Mouse (Mus musculus) lung, embryonic 14.5 days (tissue): ENCODE measurements at regions not wholly inside any gene's neighbourhood (a gene's known extent, or its start where the extent isn't known, plus 50 kb on each side); places are given as distances from the start of the nearest gene placed in this dataset.
"Not testable (repeated sequence)": the region's sequence is repeated elsewhere in the genome, so short reads cannot be mapped to it uniquely, and the experiment has no call there.

Experiments
- ATAC-seq: fragments of 200-750 bp; cut with Nextera tagmentation; 2 replicates; pipeline ENCODE4 v1.8.0; 2017; ENCODE audit warnings: mild to moderate bottlenecking, moderate TSS enrichment, moderate library complexity; ENCODE audit not compliant: insufficient read depth
- DNase-seq: peaks from one replicate; pipeline ENCODE4 v3.0.0-alpha.2; 2015
- H3K27ac ChIP-seq: fragments of 300-500 bp; sonication (generic); 2 replicates; pipeline ENCODE4 v1.5.1; 2014; ENCODE audit warnings: low read depth, mild to moderate bottlenecking, moderate library complexity
- H3K27me3 ChIP-seq: fragments of 300-500 bp; sonication (generic); 2 replicates; pipeline ENCODE4 v1.6.1; 2014; ENCODE audit warnings: low read length, control low read depth; ENCODE audit not compliant: insufficient read depth
- H3K36me3 ChIP-seq: fragments of 300-500 bp; sonication (generic); 2 replicates; pipeline ENCODE4 v1.6.1; 2014; ENCODE audit warnings: control low read depth; ENCODE audit not compliant: insufficient read depth
- H3K4me1 ChIP-seq: fragments of 300-500 bp; sonication (generic); 2 replicates; pipeline ENCODE4 v1.6.1; 2014; ENCODE audit warnings: antibody characterized with exemption, control low read depth; ENCODE audit not compliant: insufficient read depth
- H3K4me2 ChIP-seq: fragments of 300-500 bp; sonication (generic); 2 replicates; pipeline ENCODE4 v1.6.1; 2014; ENCODE audit warnings: mild to moderate bottlenecking
- H3K4me3 ChIP-seq: fragments of 300-500 bp; sonication (generic); 2 replicates; pipeline ENCODE4 v1.5.1; 2014; ENCODE audit warnings: low read depth, low read length
- H3K9ac ChIP-seq: fragments of 300-500 bp; sonication (generic); 2 replicates; pipeline ENCODE4 v1.6.1; 2014
- H3K9me3 ChIP-seq: fragments of 300-500 bp; sonication (generic); 2 replicates; pipeline ENCODE4 v1.6.1; 2016; ENCODE audit warnings: low read depth, low read length, control low read depth
- CTCF ChIP-seq: IDR thresholded peaks from 2 replicates; pipeline ENCODE4 v1.5.1; 2016; ENCODE audit warnings: antibody characterized with exemption, low read depth
- WGBS: fragments of 180-500 bp; shearing (Covaris S2); extraction: QIAGEN DNeasy Blood & Tissue Kit; methylation state at CpG from one replicate; pipeline ENCODE4 v1.1.7; 2014; 5-methylcytosine and 5-hydroxymethylcytosine counted together

DNA sequence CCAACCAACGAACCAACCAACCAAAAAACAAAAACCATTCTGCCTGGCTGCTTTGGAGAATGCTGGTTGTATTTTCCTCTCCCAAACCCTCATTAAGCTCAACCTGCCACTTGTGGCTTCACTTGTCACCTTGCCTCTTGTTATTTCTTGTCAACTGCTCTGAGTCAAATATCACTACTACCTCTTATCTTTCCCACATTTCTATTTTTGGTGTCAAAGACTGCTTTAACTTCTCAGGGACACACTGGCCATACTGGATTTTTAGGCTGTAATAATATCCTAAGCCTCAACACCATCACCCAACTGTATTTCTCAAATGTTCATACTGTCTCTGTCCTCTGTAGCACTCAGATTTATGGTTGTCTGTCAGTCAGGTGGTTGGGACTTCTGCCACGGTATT is 181.4 kb upstream of the Arhgap42 start:
- ATAC-seq (no peak), DNase-seq (no peak)
- Histone ChIP-seq H3K36me3 (no peaks in the 10 kb centered on the region), H3K9ac (no peak overlapping the region), H3K9me3 (no peaks in the 10 kb centered on the region), H3K4me1 (no peaks in the 10 kb centered on the region), H3K27me3 (no peaks in the 10 kb centered on the region), H3K4me3 (no peak overlapping the region), H3K27ac (no peak overlapping the region), H3K4me2 (no peak overlapping the region)
- WGBS = 69% methylated on average over 2 of the region's 2 CpGs
- no peak for TF ChIP-seq CTCF

DNA sequence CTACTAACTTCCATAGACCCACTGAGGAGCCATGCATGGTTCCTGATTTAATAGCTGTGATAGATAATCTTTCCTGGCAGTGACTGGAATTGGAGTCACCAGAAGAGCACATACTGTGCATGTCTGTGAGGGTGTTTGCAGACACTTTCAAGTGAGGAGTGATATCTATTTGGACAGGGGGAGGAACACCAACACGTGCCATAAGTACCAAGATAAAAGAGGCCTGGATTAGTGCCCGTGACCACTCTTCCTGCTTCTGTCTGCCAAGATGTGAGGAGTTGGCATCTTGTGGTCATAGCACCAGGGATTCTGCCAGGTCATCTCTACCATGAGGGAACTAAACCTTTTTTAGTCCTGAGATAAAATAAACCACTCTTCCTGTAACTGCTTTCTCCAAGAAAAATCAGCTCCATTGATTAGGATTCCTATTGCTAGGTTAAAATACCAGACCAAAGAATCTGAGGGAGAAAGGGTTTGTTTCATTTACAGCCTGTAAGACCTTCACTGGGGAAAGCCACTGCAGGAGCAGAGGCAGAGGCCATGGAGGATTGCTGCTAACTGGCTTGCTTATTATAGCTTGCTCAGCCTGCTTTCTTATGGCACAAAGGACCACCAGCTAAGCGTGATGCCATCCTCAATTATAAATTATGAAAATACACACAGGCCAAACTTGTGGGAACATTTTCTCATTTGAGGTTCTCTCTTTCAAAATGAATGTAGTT is 173.7 kb upstream of the Arhgap42 start:
- Histone ChIP-seq H3K9ac (no peak overlapping the region), H3K9me3 (no peaks in the 10 kb centered on the region), H3K36me3 (no peaks in the 10 kb centered on the region), H3K27me3 (no peaks in the 10 kb centered on the region), H3K4me2 (no peak overlapping the region), H3K4me1 (no peaks in the 10 kb centered on the region), H3K4me3 (no peak overlapping the region), H3K27ac (no peak overlapping the region)
- DNase-seq (peak; percentile 2), ATAC-seq (no peak)
- 44% methylated on average over 3 of the region's 3 CpGs for WGBS
- no peak for TF ChIP-seq CTCF

DNA sequence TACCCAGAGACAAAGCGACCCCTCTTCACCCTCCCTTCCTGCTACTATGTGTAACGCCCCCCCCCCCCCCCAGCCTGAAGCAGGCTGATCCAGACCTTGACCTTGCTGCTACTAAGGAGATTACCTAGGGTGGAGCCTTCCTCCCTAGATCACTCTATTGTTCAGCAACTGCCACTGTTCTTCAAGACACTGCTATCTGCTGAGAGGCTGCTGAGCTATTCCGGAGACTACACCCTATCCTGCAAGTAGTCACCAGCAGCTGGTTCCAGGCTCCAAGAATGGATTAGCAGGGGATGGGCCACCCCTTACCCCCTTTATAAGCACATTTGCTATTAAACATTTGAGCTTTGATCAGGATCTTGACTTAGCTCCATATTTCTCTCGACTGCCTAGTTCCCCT is 155.3 kb upstream of the Arhgap42 start:
- WGBS = 75% methylated on average over 4 of the region's 4 CpGs
- not testable (repeated sequence) for H3K4me3 ChIP-seq, ATAC-seq, DNase-seq, H3K27me3 ChIP-seq, H3K9me3 ChIP-seq, H3K9ac ChIP-seq, H3K27ac ChIP-seq, H3K4me1 ChIP-seq, H3K4me2 ChIP-seq, H3K36me3 ChIP-seq

DNA sequence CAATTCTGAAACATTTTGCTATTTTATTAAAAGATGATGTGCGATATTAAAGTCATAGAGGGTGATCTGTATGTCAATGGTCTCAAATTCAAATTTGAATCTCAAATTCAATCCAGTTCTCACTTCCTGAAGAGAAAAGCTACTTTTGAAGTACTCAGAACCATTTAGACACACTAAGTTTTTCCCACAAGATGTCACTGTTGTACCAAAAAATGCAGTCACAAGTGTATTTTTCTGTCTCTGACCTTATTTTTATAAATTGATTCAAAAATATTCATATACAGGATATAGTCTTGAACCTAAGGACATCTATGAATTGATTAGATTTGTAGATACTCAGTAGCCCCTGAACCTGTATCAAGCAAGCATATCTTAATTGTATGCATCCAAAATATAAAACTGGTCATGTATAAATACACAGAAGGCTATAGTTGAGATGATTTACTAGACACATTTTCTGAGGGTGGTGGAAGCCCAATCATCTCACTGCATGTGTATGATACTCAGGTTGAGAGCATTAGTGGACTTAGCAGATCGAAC is 137.8 kb upstream of the Arhgap42 start:
- no peaks in the 10 kb centered on the region for H3K9me3 ChIP-seq
- H3K9ac ChIP-seq = no peak overlapping the region
- peak; percentile 68 for DNase-seq
- no peaks in the 10 kb centered on the region for H3K36me3 ChIP-seq
- ATAC-seq = no peak
- 72% methylated on average over 2 of the region's 2 CpGs for WGBS
- H3K27ac ChIP-seq = no peak overlapping the region
- H3K4me3 ChIP-seq = no peak overlapping the region
- H3K4me1 ChIP-seq = no peaks in the 10 kb centered on the region
- TF ChIP-seq CTCF = peak; percentile 41
- H3K27me3 ChIP-seq = no peaks in the 10 kb centered on the region
- H3K4me2 ChIP-seq = no peak overlapping the region

DNA sequence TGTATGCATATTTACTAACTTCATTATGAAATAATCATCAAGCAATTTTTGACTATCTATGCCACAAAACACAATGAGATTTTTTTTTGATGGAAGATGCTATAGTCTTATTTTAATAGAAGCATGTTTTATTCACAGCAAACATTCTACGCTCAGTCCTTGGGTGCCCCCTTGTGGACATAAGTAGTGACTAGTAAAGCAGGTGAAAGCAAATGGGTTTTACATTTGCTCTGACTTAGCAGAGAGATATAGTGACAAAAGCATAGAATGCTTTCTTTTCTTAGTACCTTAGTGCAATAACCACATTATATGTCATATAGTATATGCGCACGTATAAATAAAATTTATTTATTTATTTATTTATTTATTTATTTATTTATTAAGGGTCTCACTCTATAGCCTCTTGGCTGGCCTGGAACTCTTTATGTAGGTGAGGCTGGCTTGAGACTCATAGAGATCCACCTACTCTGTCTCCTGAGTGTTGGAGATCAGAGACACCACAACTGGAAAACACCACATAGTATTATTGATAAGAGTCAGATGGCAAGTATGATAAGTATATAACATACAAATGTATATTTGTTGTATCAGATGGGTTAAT is 136.5 kb upstream of the Arhgap42 start:
- ATAC-seq (0 out of 2 replicates have a peak, but pooled peaks have one; percentile 15), DNase-seq (peak; percentile 95)
- Histone ChIP-seq H3K27ac (no peak overlapping the region), H3K9ac (no peak overlapping the region), H3K36me3 (no peaks in the 10 kb centered on the region), H3K4me3 (no peak overlapping the region), H3K4me2 (no peak overlapping the region), H3K27me3 (no peaks in the 10 kb centered on the region), H3K4me1 (no peaks in the 10 kb centered on the region), H3K9me3 (no peaks in the 10 kb centered on the region)
- peak; percentile 85 for TF ChIP-seq CTCF
- 32% methylated on average over 3 of the region's 3 CpGs for WGBS

DNA sequence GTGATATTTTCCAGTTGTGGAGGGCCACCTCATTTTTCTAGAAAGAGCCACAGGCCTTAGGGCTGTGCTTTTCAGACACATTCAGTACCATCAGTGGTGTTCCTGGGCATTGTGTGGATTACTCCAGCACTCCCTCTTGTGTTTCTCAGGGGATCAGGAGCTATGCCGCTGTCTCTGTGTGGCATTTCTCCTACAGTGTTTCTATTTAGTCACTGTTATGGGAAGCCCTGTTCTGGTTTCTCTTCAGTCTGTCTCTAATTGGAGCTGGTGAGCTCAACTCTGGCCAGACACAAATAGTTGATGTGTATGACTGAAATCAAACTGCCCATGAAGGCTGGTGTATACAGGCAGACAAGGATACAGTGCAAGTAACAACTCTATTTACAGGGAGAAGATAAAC is 133.7 kb upstream of the Arhgap42 start:
- TF ChIP-seq CTCF = peak; percentile 56
- WGBS = 43% methylated on average over 1 of the region's 1 CpGs
- no peaks in the 10 kb centered on the region for H3K36me3 ChIP-seq
- H3K27ac ChIP-seq = no peak overlapping the region
- no peaks in the 10 kb centered on the region for H3K9me3 ChIP-seq
- H3K9ac ChIP-seq = no peak overlapping the region
- H3K4me3 ChIP-seq = no peak overlapping the region
- no peaks in the 10 kb centered on the region for H3K27me3 ChIP-seq
- ATAC-seq (peak; percentile 68; the same call in 1 of the 2 replicates), DNase-seq (peak; percentile 53)
- H3K4me2 ChIP-seq = no peak overlapping the region
- H3K4me1 ChIP-seq = no peaks in the 10 kb centered on the region

DNA sequence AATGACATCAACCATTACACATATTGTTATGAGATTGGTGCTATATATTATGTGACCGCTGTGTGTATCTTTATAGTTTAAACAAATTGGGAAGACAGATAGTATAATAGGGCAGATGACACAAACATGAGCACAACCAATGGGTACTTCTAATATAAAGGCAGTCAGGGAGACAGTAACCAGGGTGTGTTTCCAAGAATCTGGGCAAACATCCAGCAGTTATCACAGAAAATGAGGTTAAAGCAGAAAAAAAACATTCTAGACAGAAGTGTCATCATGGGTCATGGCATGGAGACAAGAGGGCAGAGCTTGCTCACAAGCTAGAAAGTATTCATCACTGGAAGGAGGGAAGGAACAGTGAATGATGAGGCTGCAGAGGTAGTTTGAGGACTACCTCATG is 129.8 kb upstream of the Arhgap42 start:
- H3K27ac ChIP-seq = no peak overlapping the region
- no peaks in the 10 kb centered on the region for H3K4me1 ChIP-seq
- no peak overlapping the region for H3K4me2 ChIP-seq
- no peak overlapping the region for H3K9ac ChIP-seq
- WGBS = 69% methylated on average over 1 of the region's 1 CpGs
- DNase-seq (no peak), ATAC-seq (no peak)
- H3K36me3 ChIP-seq = no peaks in the 10 kb centered on the region
- H3K27me3 ChIP-seq = no peaks in the 10 kb centered on the region
- H3K4me3 ChIP-seq = no peak overlapping the region
- TF ChIP-seq CTCF = no peak
- no peaks in the 10 kb centered on the region for H3K9me3 ChIP-seq
